Mouse (Mus musculus) megakaryocyte, embryonic 14.5 days (primary cell): ENCODE results near the gene Htra3.

ENCODE experiments used
- FLI1 ChIP-seq: IDR thresholded peaks from 2 replicates; pipeline ENCODE4 v1.6.1; 2012; ENCODE audit warnings: low read length, inconsistent platforms, mixed read lengths
- GATA1 ChIP-seq: IDR thresholded peaks from 3 replicates; pipeline ENCODE4 v1.6.1; 2012; ENCODE audit warnings: mixed read lengths, low read length, inconsistent platforms, borderline replicate concordance

GRCm38 (mm10) chr5:35679256-35680155, at the start of gene Htra3:
- TF ChIP-seq GATA1 (no peak), FLI1 (no peak)
